Mouse (Mus musculus) MEL (cell line): ENCODE results near the gene Ccl25.

Source experiments
- CHD2 ChIP-seq: IDR thresholded peaks from 2 replicates; pipeline ENCODE4 v1.6.1; 2011; ENCODE audit warnings: low read length, improper control_type of control experiment
- CTCF ChIP-seq, 3 experiments: IDR thresholded peaks in 2 of 3; conservative IDR thresholded peaks in 1 of 3; 2 replicates each; pipeline ENCODE4 v1.5.1; 2011 to 2012; ENCODE audit warnings: low read length in 3 of 3, low read depth in 2 of 3, mild to moderate bottlenecking in 2 of 3, improper control_type of control experiment in 1 of 3, inconsistent platforms in 1 of 3, mixed read lengths in 1 of 3, moderate library complexity in 1 of 3; ENCODE audit not compliant: control insufficient read depth in 1 of 3, insufficient read depth in 1 of 3, poor library complexity in 1 of 3, severe bottlenecking in 1 of 3
- ELF1 ChIP-seq: IDR thresholded peaks from 2 replicates; pipeline ENCODE4 v1.6.1; 2014; ENCODE audit warnings: low read depth, mild to moderate bottlenecking, inconsistent platforms, low read length, improper control_type of control experiment, moderate library complexity
- EP300 ChIP-seq, 2 experiments: IDR thresholded peaks; 2 replicates each; pipeline ENCODE4 v1.6.1; 2011; ENCODE audit warnings: improper control_type of control experiment in 2 of 2, low read length in 2 of 2, low read depth in 1 of 2, mild to moderate bottlenecking in 1 of 2
- HCFC1 ChIP-seq: IDR thresholded peaks from 2 replicates; pipeline ENCODE4 v1.6.1; 2012; ENCODE audit warnings: low read depth, mild to moderate bottlenecking, inconsistent platforms, low read length, improper control_type of control experiment, moderate library complexity
- KAT2A ChIP-seq: conservative IDR thresholded peaks from 2 replicates; pipeline ENCODE4 v1.6.1; 2012; ENCODE audit warnings: low read depth, low read length, improper control_type of control experiment, inconsistent platforms
- MAX ChIP-seq: IDR thresholded peaks from 2 replicates; pipeline ENCODE4 v1.6.1; 2011; ENCODE audit warnings: low read length, improper control_type of control experiment
- MEF2A ChIP-seq: IDR thresholded peaks from 2 replicates; pipeline ENCODE4 v1.6.1; 2014; ENCODE audit warnings: low read depth, mild to moderate bottlenecking, inconsistent platforms, low read length, improper control_type of control experiment; ENCODE audit not compliant: poor library complexity, insufficient replicate concordance, severe bottlenecking; ENCODE audit errors: extremely low read depth
- MXI1 ChIP-seq: IDR thresholded peaks from 2 replicates; pipeline ENCODE4 v1.6.1; 2011; ENCODE audit warnings: mild to moderate bottlenecking, low read depth, low read length, improper control_type of control experiment
- POLR2A ChIP-seq, 2 experiments: IDR thresholded peaks; 2 replicates each; pipeline ENCODE4 v1.6.1; 2011 to 2012; ENCODE audit warnings: low read length in 2 of 2, mild to moderate bottlenecking in 2 of 2, control low read depth in 1 of 2, improper control_type of control experiment in 1 of 2, low read depth in 1 of 2, moderate library complexity in 1 of 2; ENCODE audit not compliant: control insufficient read depth in 1 of 2, insufficient read depth in 1 of 2, poor library complexity in 1 of 2
- TBP ChIP-seq: IDR thresholded peaks from 2 replicates; pipeline ENCODE4 v1.8.0; 2011; ENCODE audit warnings: low read depth, low read length, improper control_type of control experiment
- ZKSCAN1 ChIP-seq: IDR thresholded peaks from 2 replicates; pipeline ENCODE4 v1.6.1; 2012; ENCODE audit warnings: low read depth, mild to moderate bottlenecking, inconsistent platforms, low read length, improper control_type of control experiment, moderate library complexity
- ZNF384 ChIP-seq: IDR thresholded peaks from 2 replicates; pipeline ENCODE4 v1.6.1; 2012; ENCODE audit warnings: low read depth, mild to moderate bottlenecking, inconsistent platforms, low read length, improper control_type of control experiment

- TF ChIP-seq CHD2: no peak
- TF ChIP-seq ZKSCAN1: no peak
- TF ChIP-seq POLR2A (IDR thresholded peaks at IDR 0.05; ENCODE audit: control insufficient read depth in 1 of 2, insufficient read depth in 1 of 2, low read depth in 1 of 2, low read length in 2 of 2, poor library complexity in 1 of 2): no peak
- TF ChIP-seq CTCF (IDR thresholded peaks at IDR 0.05 in 2 of 3, conservative IDR thresholded peaks at IDR 0.05 in 1 of 3; ENCODE audit: control insufficient read depth in 1 of 3, insufficient read depth in 1 of 3, low read depth in 2 of 3, low read length in 3 of 3, poor library complexity in 1 of 3, severe bottlenecking in 1 of 3): no peak
- no peak for TF ChIP-seq KAT2A
- TF ChIP-seq ZNF384: no peak
- no peak for TF ChIP-seq ELF1
- no peak for TF ChIP-seq MEF2A
- TF ChIP-seq EP300 (IDR thresholded peaks at IDR 0.05; ENCODE audit: low read depth in 1 of 2, low read length in 2 of 2): no peak
- TF ChIP-seq MAX: no peak
- TF ChIP-seq HCFC1: no peak
- no peak for TF ChIP-seq TBP
- no peak for TF ChIP-seq MXI1
Observed at GRCm38 (mm10) chr8:4360922-4361321, 35.9 kb downstream of the Ccl25 start.
